8 mouse cellular contexts compared by ENCODE assay signal in genomic region chr7:83695449-83696212, GRCm38 (mm10). TPM values are rescaled to one million over a fixed set of nuclear protein-coding genes. Genes with fewer than 3 reads are reported as not detected.
DNase-seq lines count a peak whose midpoint lies in the region; ATAC-seq and TF ChIP-seq lines count a peak whose summit lies in the region.

No protein-coding gene starts in this region.

- H3K4me2 ChIP-seq in midbrain, embryonic 11.5 days, result no peak overlapping the region
- no peak overlapping the region for H3K4me2 ChIP-seq in midbrain, embryonic 13.5 days (replicated peaks)

- ATAC-seq in midbrain, embryonic 11.5 days (ENCODE audit: low FRiP score), result no peak
- no peak for ATAC-seq in midbrain, embryonic 13.5 days
- ATAC-seq in G1E (ENCODE audit: extremely low read depth, insufficient number of reproducible peaks, low FRiP score, poor library complexity, severe bottlenecking), result no peak

- 30% methylated on average over 6 of the region's 6 CpGs for WGBS in midbrain, embryonic 11.5 days
- WGBS in midbrain, embryonic 13.5 days, result 30% methylated on average over 6 of the region's 6 CpGs
- 32% methylated on average over 6 of the region's 6 CpGs for WGBS in embryonic facial prominence, embryonic 10.5 days

- TF ChIP-seq CTCF in G1E (IDR thresholded peaks at IDR 0.05; ENCODE audit: low read depth, low read length), result peak; percentile 52

- peak; percentile 52 for DNase-seq in heart, adult 11 months
- DNase-seq in heart, adult 9 months (ENCODE audit: low spot score in 2 of 2), result no peak
- peak; percentile 90 for DNase-seq in midbrain, embryonic 11.5 days (ENCODE audit: low spot score, missing footprints)
- DNase-seq in G1E (ENCODE audit: low spot score), result no peak
- peak; percentile 35 for DNase-seq in embryonic facial prominence, embryonic 10.5 days (ENCODE audit: low spot score)
- DNase-seq in naive thymus-derived CD4-positive, alpha-beta T cell, adult 2 months (ENCODE audit: low read depth), result peak; percentile 63
- DNase-seq in T-cell, adult 2 months (ENCODE audit: low spot score), result no peak

- no peaks in the 10 kb centered on the region for H3K9me3 ChIP-seq in midbrain, embryonic 11.5 days (ENCODE audit: control insufficient read depth, low read length)
- no peaks in the 10 kb centered on the region for H3K9me3 ChIP-seq in midbrain, embryonic 13.5 days
- no peaks in the 10 kb centered on the region for H3K9me3 ChIP-seq in G1E (replicated peaks)
- no peaks in the 10 kb centered on the region for H3K9me3 ChIP-seq in embryonic facial prominence, embryonic 10.5 days

- no peaks in the 10 kb centered on the region for H3K36me3 ChIP-seq in midbrain, embryonic 11.5 days (ENCODE audit: control insufficient read depth, insufficient read depth, low read length)
- H3K36me3 ChIP-seq in midbrain, embryonic 13.5 days, result no peaks in the 10 kb centered on the region
- no peaks in the 10 kb centered on the region for H3K36me3 ChIP-seq in G1E (replicated peaks)
- no peaks in the 10 kb centered on the region for H3K36me3 ChIP-seq in embryonic facial prominence, embryonic 10.5 days (replicated peaks)

- no peak overlapping the region for H3K9ac ChIP-seq in midbrain, embryonic 11.5 days (ENCODE audit: low read length)
- H3K9ac ChIP-seq in midbrain, embryonic 13.5 days (replicated peaks), result no peak overlapping the region

- H3K27me3 ChIP-seq in midbrain, embryonic 11.5 days (ENCODE audit: control insufficient read depth, insufficient read depth, low read length), result no peaks in the 10 kb centered on the region
- H3K27me3 ChIP-seq in midbrain, embryonic 13.5 days, result no peaks in the 10 kb centered on the region
- H3K27me3 ChIP-seq in G1E (ENCODE audit: insufficient read depth, low read length), result no peaks in the 10 kb centered on the region
- H3K27me3 ChIP-seq in embryonic facial prominence, embryonic 10.5 days (replicated peaks; ENCODE audit: low read depth, poor library complexity, severe bottlenecking), result no peaks in the 10 kb centered on the region

- no peak overlapping the region for H3K4me3 ChIP-seq in midbrain, embryonic 11.5 days (ENCODE audit: low read depth, low read length)
- no peak overlapping the region for H3K4me3 ChIP-seq in midbrain, embryonic 13.5 days (replicated peaks)
- H3K4me3 ChIP-seq in G1E (ENCODE audit: low read depth, low read length), result no peak overlapping the region
- H3K4me3 ChIP-seq in embryonic facial prominence, embryonic 10.5 days, result no peak overlapping the region

- H3K27ac ChIP-seq in midbrain, embryonic 11.5 days (ENCODE audit: low read depth, low read length), result no peak overlapping the region
- no peak overlapping the region for H3K27ac ChIP-seq in midbrain, embryonic 13.5 days
- no peak overlapping the region for H3K27ac ChIP-seq in embryonic facial prominence, embryonic 10.5 days (replicated peaks)

- no peaks in the 10 kb centered on the region for H3K4me1 ChIP-seq in midbrain, embryonic 11.5 days (ENCODE audit: control insufficient read depth, insufficient read depth, low read length)
- no peaks in the 10 kb centered on the region for H3K4me1 ChIP-seq in midbrain, embryonic 13.5 days (replicated peaks)
- no peaks in the 10 kb centered on the region for H3K4me1 ChIP-seq in G1E (ENCODE audit: insufficient read depth, low read depth, low read length)
- no peaks in the 10 kb centered on the region for H3K4me1 ChIP-seq in embryonic facial prominence, embryonic 10.5 days

RNA-seq across cellular contexts. Expression of gene Il16, which starts 49.9 kb away (rescaled TPM):
- polyA plus RNA-seq in midbrain, embryonic 11.5 days (2014; fragmentation: Nextera tagmentation; extraction: Ambion mirVana), result 1.0 and 1.1 TPM in 2 replicates
- 0.74 and 0.88 TPM in 2 replicates for polyA plus RNA-seq in midbrain, embryonic 13.5 days (2015; fragmentation: Nextera tagmentation; extraction: Ambion mirVana)
- total RNA-seq in G1E (2014; fragmentation: Nextera tagmentation) (0.53 TPM in 1 of 2 replicates, not detected in the other), G1E (2017) (0.87 and 1.1 TPM in 2 replicates)
- 0.02 and 0.06 TPM in 2 replicates for polyA plus RNA-seq in G1E (2012)
- 1.1 and 1.9 TPM in 2 replicates for polyA plus RNA-seq in embryonic facial prominence, embryonic 10.5 days (2016; fragmentation: Nextera tagmentation; extraction: Ambion mirVana)

Comparison
In these comparisons a context has a peak if more than half of its experiments do, and no peak if none do; other contexts are left out.
1. DNase-seq: peak in heart, adult 11 months (single experiment), midbrain, embryonic 11.5 days (single experiment), embryonic facial prominence, embryonic 10.5 days (single experiment) and naive thymus-derived CD4-positive, alpha-beta T cell, adult 2 months (single experiment); none in heart, adult 9 months (0 of 2), G1E (single experiment) and T-cell, adult 2 months (single experiment).